Mouse (Mus musculus) left cerebral cortex, adult 8-10 months (tissue): Measurements from ENCODE around the gene C8a. TPM values are rescaled to one million over a fixed set of nuclear protein-coding genes. Genes with fewer than 3 reads are reported as not detected.

Source experiments
- DNase-seq, 2 experiments: peaks; one replicate each; pipeline ENCODE4 v3.0.0; 2022; ENCODE audit warnings: low spot score in 2 of 2
- total RNA-seq, 4 experiments: library from RNA; stranded (reverse); gene quantifications; 2 replicates each; pipeline ENCODE4 v1.2.4; 2022

C8a gene
- under 1 TPM in 2 of 4 experiments, not detected in 2; 0.24 to 0.34 TPM for total RNA-seq

DNA sequence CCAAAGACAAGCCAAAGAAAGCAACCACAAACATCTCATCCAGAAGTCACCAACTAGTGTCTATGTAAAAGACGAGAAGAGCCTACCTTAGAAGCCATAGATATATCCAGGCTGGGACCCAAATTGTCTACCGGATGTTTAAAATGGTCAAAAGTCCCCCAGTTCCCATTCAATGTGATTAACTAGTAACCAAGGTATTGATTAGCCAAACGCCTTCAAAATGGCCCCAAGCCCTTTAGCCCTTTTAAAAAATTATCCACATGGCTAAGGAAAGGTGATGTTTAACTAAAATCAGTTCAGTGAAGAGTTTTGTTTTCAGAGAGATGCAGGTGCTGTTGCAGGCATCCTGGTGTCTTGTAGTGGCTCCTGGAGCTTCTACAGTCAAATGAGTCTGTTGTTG, at the start of gene C8a:
Gene C8a, minus strand, starts transcription at position 76 of the 400 bp plus-strand sequence.
- no peak for DNase-seq

- no peak for DNase-seq
Observed at GRCm38 (mm10) chr4:104925383-104925782, 49.2 kb upstream of the C8a start.

GRCm38 (mm10) chr4:104918017-104918416, 41.8 kb upstream of the C8a start:
- DNase-seq: no peak

DNA sequence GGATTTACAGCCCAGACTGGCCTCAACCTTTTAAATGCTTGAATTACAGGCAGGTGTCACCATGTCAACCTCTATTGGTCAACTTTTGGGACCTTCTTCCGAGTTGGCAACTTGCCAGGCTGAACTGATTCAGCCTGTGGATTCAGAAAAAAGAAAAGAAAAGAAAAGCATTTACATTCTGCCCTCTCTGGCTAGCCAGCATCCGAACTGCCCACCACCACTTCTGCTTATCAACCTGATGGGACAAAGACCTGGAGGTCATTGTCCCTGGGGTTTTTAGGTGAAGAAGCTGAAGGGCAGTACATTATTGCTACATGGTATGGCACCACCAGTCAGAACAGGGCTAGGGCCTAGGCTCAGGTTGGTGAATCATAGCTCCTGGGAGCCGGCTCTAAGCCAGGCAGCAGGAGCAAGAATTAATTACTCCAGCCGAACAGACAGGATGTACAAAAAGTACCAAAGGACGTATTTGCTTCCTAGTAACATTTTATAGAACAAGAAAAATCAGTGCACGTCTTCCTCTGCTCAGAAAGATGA, 38.6 kb upstream of the C8a start:
- DNase-seq: no peak

GRCm38 (mm10) chr4:104913291-104914129, 37.3 kb upstream of the C8a start, which contains the start of gene Fyb2:
TSS of gene Fyb2 (plus strand) at chr4:104913456.
- DNase-seq: no peak

DNA sequence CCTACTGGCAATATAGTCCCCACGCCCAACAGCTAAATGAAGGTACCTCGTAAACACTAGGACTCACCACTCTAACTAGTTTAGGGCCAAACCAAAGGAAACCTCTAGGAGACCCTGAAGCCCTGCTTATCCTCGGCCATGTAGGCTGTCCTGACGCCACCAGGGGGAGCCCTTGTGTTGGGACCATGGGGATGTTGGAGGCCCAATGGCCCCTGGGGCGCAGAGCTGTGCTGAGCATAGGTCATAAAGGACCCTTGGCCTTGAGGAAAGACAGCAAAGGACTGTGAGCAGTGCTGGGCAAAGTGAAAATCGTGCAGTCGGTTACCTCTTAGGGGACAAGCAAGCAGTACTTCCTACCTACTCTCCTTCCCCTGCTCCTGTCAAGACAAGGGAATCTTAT, 35.5 kb upstream of the C8a start:
- DNase-seq: peak; percentile 32 to 43

DNA sequence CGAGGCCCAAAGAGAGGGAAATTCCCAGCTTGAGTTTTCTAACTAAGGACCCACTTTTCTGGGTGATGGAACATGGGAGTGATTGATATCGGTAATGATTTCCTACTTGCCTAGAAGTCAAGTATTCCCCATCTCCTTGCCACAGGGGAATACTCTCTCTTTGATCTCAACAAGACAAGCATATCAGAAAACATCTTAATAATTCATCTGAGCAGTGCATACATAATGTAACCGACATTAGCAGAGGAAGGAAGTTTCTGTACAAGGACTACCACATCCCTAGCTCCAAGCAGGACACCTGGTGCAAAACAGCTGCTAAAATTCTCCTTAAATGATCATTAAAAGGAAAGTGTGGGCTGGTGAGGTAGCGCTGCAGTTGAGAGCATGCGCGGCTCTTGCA, 28.9 kb upstream of the C8a start:
- DNase-seq: no peak

DNA sequence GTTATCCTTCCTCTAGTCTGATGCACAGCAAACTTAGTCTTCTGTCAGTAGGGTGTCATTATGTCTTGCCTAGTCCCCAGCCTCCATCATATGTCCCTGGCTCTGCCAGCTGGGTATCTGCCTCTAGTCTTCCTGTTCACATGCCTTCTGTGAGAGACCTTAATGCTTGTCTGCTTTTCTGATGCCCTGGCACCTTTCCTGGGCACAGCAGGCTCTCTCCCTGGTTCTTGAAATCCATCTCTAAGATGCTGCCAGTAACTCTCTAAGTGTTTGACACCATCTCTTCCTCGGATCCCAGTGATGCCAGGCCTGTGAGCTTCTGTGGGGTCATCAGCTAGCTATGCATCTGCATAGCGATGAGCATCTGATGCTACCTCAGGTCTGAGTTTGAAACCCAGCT, 26.6 kb upstream of the C8a start:
- DNase-seq: no peak

GRCm38 (mm10) chr4:104894004-104894734, 18.0 kb upstream of the C8a start:
- DNase-seq: peak in 1 of 2 experiments; percentile 41

DNA sequence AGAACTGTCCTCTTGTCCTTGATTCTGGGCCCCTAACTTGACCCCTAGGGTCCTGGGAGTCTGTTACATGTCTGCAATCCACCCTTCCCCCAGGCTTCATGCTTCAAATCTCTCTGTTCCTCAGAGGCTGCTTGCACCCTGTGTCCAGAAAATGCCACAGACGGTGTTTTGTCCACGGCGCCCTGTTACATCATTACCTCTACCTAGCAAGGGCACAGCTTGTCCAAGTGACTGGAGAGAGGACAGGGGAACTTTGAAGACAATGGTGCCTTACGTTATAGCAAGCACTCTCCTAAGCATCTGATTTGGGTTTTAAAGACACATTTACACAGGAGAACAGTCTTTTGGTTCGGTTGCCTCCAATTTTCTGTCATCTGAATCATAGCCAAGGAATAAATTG, 17.4 kb upstream of the C8a start:
- DNase-seq: no peak

GRCm38 (mm10) chr4:104891708-104892107, 15.5 kb upstream of the C8a start:
- DNase-seq: no peak

DNA sequence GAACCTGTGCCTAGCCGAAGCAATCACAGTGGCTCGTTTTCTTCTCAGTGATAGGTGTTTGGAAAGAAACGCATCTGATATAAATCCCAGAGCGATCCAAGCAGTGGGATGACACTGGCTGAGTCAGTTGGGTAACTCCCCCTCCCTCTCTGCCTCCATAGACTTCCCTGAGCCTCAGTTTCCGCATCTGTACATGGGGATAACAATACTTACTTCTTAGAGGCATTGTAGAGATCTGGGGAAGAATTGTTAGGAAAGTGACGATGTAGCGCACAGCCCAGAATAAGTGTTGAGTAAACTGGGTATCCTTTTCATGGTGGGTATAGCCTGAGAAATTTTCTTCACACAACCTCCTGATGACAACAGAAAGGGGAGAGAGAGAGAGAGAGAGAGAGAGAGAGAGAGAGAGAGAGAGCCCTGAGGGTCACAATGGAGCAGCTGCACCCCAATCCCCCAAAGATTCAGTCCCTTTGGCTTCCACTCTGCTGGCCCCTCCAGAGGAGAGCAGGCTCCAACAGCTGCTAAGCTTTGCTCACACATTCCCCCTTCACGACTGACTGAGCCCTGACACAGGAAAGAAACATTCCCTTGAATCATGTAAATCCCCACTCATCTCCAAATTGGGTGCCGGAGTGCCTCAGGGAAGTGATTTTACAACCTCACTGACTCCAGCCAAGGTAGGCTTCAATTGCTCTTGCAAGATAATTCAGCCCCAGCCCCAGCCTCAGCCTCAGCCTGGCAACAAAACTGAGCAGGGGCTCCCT, 12.5 kb upstream of the C8a start:
- no peak for DNase-seq

DNA sequence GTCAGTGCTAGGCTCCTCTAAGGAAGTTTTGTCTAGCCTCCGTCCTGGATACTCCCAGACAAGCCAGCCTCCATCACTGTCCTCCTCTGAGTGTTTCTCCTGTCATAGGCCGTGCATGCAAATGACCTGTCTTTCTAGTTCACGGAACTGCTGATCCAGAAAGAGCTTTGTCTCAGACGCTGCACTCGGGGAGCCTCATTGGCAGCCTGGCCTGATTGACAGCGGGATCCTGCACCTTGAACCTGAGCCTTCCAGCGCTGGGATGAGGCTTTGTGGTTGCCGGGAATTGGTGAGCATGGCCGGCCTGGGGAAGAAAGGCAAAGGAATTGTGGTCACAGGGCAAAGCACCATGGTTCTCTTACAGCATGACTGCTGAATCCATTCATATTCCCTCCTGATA, 11.3 kb upstream of the C8a start:
- DNase-seq: no peak

- DNase-seq: no peak
Observed at GRCm38 (mm10) chr4:104875832-104876231, 366 bp downstream of the C8a start.

DNA sequence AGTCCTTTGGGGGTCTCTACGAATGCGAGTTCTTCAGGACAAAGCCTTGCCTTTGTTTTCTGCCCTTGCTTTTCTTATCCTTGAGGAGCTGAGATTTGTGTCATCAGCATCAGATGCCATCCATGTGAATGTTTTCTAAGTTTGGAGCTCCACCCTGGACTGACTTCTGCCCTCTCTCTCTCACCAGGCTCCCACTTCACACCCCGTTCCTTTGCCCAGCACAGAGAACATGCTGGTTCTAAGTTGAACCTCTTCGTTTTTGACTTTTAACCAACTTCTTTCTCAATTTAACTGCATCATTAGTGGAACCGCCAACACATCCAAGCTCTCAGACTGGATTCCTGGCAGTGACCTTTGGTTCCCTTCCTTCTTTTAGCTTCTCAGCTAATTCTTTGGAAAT, 6.0 kb downstream of the C8a start:
- DNase-seq: no peak

GRCm38 (mm10) chr4:104869581-104869980, 6.6 kb downstream of the C8a start:
- DNase-seq: no peak

DNA sequence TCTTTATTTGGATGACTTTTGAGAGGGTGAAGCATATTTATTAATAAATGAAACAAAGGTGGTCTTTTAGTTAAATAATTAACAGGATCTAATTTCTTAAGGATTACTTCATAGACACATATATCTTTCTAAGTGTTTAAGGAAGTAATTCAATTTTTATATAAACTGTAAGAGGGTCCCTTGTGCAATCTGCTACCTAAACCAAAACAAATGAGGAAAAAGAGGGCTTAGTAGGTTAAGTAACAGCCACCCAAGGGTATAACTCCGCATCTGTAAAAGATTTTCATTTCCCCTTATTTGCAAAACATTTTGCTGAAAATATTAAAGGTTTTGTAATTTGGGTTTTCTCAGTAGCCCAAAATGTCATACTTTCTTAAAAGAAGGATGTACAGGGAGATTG, 11.8 kb downstream of the C8a start:
- no peak for DNase-seq

DNA sequence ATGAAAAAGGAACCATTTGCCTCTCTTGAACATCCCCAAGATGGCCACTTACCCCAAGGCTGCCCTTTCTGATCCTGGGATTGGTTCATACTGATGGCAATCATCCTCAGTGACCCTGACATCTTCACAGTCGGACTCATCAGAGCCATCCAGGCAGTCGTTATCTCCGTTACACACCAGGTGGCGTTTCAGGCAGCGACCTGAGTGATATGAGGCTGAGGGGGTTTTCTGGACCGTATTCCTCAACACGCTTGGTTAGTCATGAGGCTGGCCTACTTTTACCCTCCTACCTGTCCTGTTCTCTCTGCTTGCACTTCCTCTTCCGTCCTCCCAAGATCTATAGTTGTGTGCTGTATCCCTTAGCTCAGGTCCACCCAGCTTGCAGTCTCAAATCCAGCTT, 15.0 kb downstream of the C8a start:
- no peak for DNase-seq

DNA sequence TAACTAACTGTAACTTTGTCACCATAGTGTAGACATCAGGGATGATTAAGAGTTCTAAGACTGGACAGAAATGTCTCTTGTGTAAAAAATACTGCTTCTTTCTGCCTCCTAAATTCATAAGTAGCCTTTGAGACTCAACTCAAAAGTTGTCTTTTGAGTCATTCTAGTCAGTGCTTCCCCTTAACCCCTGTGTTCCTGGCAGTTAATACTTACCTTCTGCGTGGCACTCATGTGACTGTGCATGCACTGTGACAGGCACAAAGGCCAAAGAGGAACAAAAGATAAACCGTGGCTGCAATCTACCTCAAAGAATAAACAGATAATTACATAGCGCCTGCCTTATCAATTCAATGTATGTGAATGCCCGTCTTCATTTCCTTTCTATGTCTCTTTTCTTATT, 18.4 kb downstream of the C8a start:
- DNase-seq: no peak

DNA sequence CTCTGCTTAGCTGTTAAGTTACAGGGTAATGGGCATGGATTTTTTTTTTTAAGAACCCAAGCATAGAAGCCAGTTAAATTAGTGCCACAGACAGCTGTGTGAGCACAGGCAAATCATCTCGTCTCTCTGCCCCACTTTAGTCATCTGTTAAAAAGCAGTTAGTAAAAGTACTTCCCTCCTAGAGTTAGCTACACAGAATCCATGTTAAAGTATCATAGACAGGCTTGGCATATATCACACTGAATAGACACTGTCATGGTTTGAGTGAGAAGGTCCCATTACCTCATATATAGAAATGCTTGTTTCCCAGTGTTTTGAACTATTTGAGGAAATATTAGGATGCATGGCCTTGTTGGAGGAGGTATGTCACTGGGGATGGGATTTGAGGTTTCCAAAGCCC, 19.2 kb downstream of the C8a start, which contains the start of gene Gm17662:
Gene Gm17662, plus strand, starts transcription at position 301 of the 400 bp plus-strand sequence.
- DNase-seq: no peak

DNA sequence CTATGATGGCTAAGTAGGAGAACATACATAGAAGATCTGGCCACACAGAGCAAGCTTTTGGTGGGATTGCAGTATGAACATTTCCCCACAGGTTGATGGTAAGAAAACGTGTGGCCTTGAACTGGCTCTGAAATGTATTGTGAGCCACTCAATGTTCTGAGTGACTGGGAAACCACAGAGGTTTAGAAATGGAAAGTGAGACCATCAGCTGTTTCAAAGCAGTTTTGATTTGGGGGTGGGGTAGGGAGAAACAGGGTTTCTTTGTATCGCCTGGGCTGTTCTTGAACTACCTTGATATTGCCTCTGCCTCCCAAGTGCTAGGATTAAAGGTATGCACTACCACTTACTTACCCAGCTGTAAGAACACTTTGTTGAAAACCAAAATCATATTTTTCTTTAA, 21.0 kb downstream of the C8a start:
- DNase-seq: no peak

DNA sequence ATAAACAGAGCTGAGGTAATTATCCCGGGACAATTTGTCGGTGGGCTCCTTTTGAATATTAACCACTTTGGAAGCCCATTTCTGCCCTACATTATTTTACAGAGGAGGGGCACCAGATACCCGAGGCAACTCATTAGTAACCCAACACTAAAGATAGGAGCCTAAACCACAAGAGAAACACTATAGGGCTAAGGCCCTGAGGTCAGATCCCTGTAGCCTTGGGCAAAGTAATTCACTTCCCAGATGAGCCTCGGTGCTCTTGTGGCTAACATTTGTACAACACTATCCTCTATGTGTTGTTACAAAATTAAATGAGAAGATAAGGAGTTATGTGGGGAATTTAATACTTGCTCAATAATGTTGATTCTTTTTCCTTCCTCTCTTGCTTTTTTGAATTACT, 32.7 kb downstream of the C8a start:
- DNase-seq: no peak
